Mouse (Mus musculus) ES-E14 (cell line): ENCODE data around the gene Tpo. TPM values are rescaled to one million over a fixed set of nuclear protein-coding genes. Genes with fewer than 3 reads are reported as not detected.

Experiments
- DNase-seq: peaks from one replicate; pipeline ENCODE4 v3.0.0-alpha.2; 2013; ENCODE audit warnings: low read depth, low spot score
- H3K27ac ChIP-seq: 2 replicates; pipeline ENCODE4 v1.5.1; 2012; ENCODE audit warnings: low read depth, mild to moderate bottlenecking, low read length, moderate library complexity, mixed read lengths; ENCODE audit not compliant: poor library complexity, insufficient read depth, severe bottlenecking
- H3K36me3 ChIP-seq: 2 replicates; pipeline ENCODE4 v1.6.1; 2012; ENCODE audit warnings: mild to moderate bottlenecking, low read length, moderate library complexity, mixed read lengths; ENCODE audit not compliant: control insufficient read depth, poor library complexity, insufficient read depth, severe bottlenecking
- H3K4me1 ChIP-seq, 2 experiments: fragments of 150-350 bp in 1 of 2; sonication (generic) in 1 of 2; 2 replicates each; pipeline ENCODE4 v1.6.1; 2012; ENCODE audit warnings: low read length in 2 of 2, mild to moderate bottlenecking in 1 of 2, mixed read lengths in 1 of 2; ENCODE audit not compliant: control insufficient read depth in 2 of 2, insufficient read depth in 2 of 2, poor library complexity in 1 of 2
- H3K4me3 ChIP-seq, 2 experiments: fragments of 150-350 bp in 1 of 2; sonication (generic) in 1 of 2; 2 replicates each; pipeline ENCODE4 v1.5.1; 2012; ENCODE audit warnings: low read length in 2 of 2, low read depth in 1 of 2, mild to moderate bottlenecking in 1 of 2, mixed read lengths in 1 of 2; ENCODE audit not compliant: insufficient read depth in 1 of 2, poor library complexity in 1 of 2, severe bottlenecking in 1 of 2
- H3K9ac ChIP-seq: 2 replicates; pipeline ENCODE4 v1.6.1; 2012; ENCODE audit warnings: low read depth, mild to moderate bottlenecking, low read length, mixed read lengths; ENCODE audit not compliant: poor library complexity, insufficient read depth, severe bottlenecking
- H3K9me3 ChIP-seq: fragments of 150-350 bp; sonication (generic); 2 replicates; pipeline ENCODE4 v1.6.1; 2012; ENCODE audit warnings: low read depth, mild to moderate bottlenecking, low read length; ENCODE audit not compliant: control insufficient read depth, insufficient read depth
- CHD2 ChIP-seq: IDR thresholded peaks from 2 replicates; pipeline ENCODE4 v1.6.1; 2014; ENCODE audit warnings: mild to moderate bottlenecking, low read depth, low read length, inconsistent platforms
- HCFC1 ChIP-seq: IDR thresholded peaks from 2 replicates; pipeline ENCODE4 v1.6.1; 2012; ENCODE audit warnings: low read length, inconsistent platforms, borderline replicate concordance; ENCODE audit not compliant: insufficient read depth
- MAFK ChIP-seq: IDR thresholded peaks from 2 replicates; pipeline ENCODE4 v1.6.1; 2014; ENCODE audit warnings: mild to moderate bottlenecking, low read depth, low read length, inconsistent platforms; ENCODE audit not compliant: insufficient read depth
- ZC3H11A ChIP-seq: IDR thresholded peaks from 2 replicates; pipeline ENCODE4 v1.6.1; 2012; ENCODE audit warnings: low read depth, mild to moderate bottlenecking, inconsistent platforms, low read length, borderline replicate concordance
- ZNF384 ChIP-seq: IDR thresholded peaks from 2 replicates; pipeline ENCODE4 v1.6.1; 2012; ENCODE audit warnings: low read depth, low read length, inconsistent platforms
- in situ Hi-C, 2 experiments: fragments of 600-800 bp; cut with MboI; formaldehyde crosslinking; loops; one replicate each; pipeline ENCODE4 v1.15.1; 2025; ENCODE audit warnings: low sequenced_read_pairs in 2 of 2, inconsistent platforms in 1 of 2; ENCODE audit not compliant: unreplicated experiment in 2 of 2
- total RNA-seq: library from RNA; depleted of rRNA; stranded (reverse); fragments of 300-350 nt; gene quantifications from 2 replicates; pipeline ENCODE4 v1.2.3, GENCODE M21; 2012

Gene Tpo
- total RNA-seq, 1 experiment: 0.31 TPM

DNA sequence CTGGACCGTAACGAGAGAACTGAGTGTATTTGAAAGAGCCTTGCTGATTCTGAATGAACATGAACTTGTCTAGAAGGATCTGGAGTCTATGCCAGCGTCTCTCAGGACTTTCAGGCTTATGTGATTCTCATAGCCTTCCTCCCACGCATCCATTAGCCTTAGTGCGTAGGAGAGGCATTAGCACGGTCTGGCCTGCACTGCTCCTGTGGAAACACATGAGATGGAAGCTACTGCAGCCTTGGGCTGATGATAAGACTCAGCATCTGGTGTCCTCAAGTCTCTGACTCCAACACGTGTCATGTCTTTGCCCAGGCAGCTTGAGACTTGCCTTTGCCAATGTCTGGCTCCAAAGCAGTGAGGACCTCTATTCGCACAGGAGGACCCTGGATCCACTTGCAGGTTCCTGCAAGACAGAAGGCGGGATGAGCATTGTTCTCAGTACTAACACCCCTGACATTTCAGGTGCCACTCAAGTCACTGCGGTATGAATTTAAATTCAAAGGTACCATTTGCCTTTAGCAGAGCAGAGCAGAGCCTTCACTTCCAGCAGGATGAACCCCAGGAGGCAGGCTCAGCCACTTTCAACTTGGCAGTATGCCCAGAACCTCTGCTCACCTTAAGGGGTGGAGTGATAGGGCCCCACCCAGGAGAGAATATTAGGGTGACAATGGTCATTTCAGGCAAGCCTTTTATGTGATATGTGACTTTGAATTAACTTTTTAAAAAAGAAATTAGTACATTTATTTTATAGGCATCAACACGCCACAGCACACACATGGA, 77.5 kb downstream of the Tpo start:
- DNase-seq: no peak
- TF ChIP-seq ZC3H11A: no peak
- TF ChIP-seq HCFC1: no peak
- TF ChIP-seq MAFK: no peak
- TF ChIP-seq ZNF384: no peak
- TF ChIP-seq CHD2: no peak
- H3K27ac ChIP-seq: no peak overlapping the region
- no peak overlapping the region for H3K9ac ChIP-seq
- H3K4me1 ChIP-seq: no peaks in the 10 kb centered on the region
- H3K4me3 ChIP-seq: no peak overlapping the region
- H3K36me3 ChIP-seq: no peaks in the 10 kb centered on the region; the same call in 1 of the 2 replicates
- in situ Hi-C loops: no loop called here
- no peaks in the 10 kb centered on the region for H3K9me3 ChIP-seq

GRCm38 (mm10) chr12:30050235-30050634, 82.2 kb downstream of the Tpo start:
- H3K27ac ChIP-seq: no peak overlapping the region
- no peaks in the 10 kb centered on the region for H3K4me1 ChIP-seq
- no peak overlapping the region for H3K4me3 ChIP-seq
- TF ChIP-seq ZC3H11A (peak; percentile 44; the same call in 1 of the 2 replicates), MAFK (no peak)
- in situ Hi-C loops: no loop called here
- no peak overlapping the region for H3K9ac ChIP-seq
- H3K36me3 ChIP-seq: no peaks in the 10 kb centered on the region; the same call in 1 of the 2 replicates
- H3K9me3 ChIP-seq: no peaks in the 10 kb centered on the region
- peak; percentile 15 for DNase-seq

DNA sequence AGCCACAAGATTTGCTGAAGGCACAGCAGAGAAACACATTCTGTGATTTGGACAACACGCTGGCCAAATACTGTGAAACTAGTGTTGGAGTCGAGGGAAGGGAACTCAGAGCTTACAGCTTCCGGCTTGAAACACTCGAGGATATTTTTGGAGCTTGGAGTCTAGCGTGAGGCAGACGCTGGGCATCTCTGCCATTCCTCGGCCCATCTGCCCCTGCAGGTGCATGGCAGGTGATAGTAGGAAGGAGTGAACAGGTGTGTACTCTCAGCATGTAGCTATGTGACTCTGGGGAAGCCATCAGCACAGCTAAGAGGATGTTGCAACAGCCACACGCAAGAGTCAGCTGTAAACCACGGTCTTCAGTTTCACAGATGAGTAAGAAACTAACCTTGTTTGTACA, 82.6 kb downstream of the Tpo start:
- in situ Hi-C loops: loop anchor here in 1 of 2 experiments (25.0 kb wide), 1 partner anchor 537 kb away; the partner anchor contains the start of gene Tmem18
- H3K4me3 ChIP-seq: no peak overlapping the region
- DNase-seq: no peak

GRCm38 (mm10) chr12:30048848-30049247, 83.6 kb downstream of the Tpo start:
- H3K9me3 ChIP-seq: no peaks in the 10 kb centered on the region
- no peak overlapping the region for H3K27ac ChIP-seq
- H3K4me3 ChIP-seq: no peak overlapping the region
- H3K36me3 ChIP-seq: no peaks in the 10 kb centered on the region
- H3K4me1 ChIP-seq: no peaks in the 10 kb centered on the region
- in situ Hi-C loops: loop anchor here in 1 of 2 experiments (25.0 kb wide), 1 partner anchor 538 kb away; the partner anchor contains the start of gene Tmem18
- no peak for TF ChIP-seq HCFC1
- TF ChIP-seq ZNF384: no peak
- no peak for TF ChIP-seq ZC3H11A
- no peak for TF ChIP-seq CHD2
- TF ChIP-seq MAFK: no peak
- no peak overlapping the region for H3K9ac ChIP-seq
- no peak for DNase-seq

More for the DNA sequence above, 82.6 kb downstream of the Tpo start:
- H3K27ac ChIP-seq: no peak overlapping the region
- no peaks in the 10 kb centered on the region for H3K9me3 ChIP-seq
- no peaks in the 10 kb centered on the region; the same call in 1 of the 2 replicates for H3K36me3 ChIP-seq
- no peak overlapping the region for H3K9ac ChIP-seq
- no peaks in the 10 kb centered on the region for H3K4me1 ChIP-seq
- TF ChIP-seq CHD2 (no peak), ZNF384 (no peak), HCFC1 (no peak), MAFK (no peak), ZC3H11A (no peak)
